Mouse (Mus musculus): ENCODE results near the gene Ctsf. TPM values are rescaled to one million over a fixed set of nuclear protein-coding genes. Genes with fewer than 3 reads are reported as not detected.
"Not testable (repeated sequence)": the region's sequence is repeated elsewhere in the genome, so short reads cannot be mapped to it uniquely, and the experiment has no call there.

Gene Ctsf
- total and polyA plus RNA-seq, 3 experiments, result 214 to 1,208 (median 421) TPM

DNA sequence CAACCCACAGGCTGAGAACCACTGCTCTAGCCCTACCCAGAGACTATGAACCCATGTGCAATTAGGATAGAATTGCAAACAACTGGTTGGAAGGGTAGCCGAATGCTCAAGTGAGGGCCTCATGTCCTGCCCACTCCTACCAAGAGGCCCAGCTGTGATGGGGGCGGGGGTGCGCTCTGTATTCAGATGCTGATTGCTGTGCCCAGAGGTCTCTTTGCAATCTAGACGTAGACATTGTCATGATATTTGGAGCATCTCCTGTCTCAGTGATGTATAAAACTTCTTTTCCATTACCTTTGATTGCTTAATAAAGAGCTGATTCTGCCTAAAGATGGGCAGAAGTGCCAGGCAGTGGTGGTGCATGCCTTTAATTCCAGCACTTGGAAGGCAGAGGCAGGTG, 5.1 kb upstream of the Ctsf start:
- no peak for DNase-seq

DNA sequence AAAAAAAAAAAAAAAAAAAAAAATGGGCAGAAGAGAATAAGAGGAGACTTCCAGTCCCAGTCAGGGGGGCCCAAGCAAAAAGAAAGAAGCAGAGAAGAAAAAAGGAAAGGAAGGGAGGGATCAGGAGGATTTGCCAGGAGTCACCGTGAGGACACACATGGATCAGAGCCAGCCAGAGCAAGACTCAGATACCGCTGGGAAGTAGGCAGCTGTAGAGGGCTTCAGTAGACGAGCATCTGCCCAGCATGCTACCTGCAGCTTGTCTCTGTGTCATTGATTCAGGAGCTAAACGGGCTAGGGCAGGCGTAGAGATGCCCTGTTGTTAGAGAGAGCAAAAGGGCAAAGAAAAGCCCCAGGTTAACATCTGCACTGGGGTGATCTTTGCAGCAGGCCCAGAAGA, 4.6 kb upstream of the Ctsf start:
- no peak for DNase-seq

DNA sequence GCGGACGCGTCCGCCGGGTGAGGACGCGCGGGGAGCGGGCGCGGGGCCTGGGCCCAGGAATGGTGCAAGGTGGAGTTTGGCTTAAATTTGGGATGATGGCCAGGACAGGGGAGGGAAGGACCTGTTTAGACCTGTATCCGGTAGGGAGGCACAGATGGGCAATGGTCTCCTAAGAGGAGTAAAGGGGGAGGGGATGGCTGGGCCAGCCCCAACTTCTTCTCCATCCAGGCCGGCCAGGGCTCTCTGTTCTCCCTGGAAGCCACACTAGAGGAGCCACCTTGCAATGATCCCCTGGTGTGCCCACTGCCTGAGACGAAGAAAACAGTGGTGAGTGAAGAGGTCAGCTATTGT, 515 bp downstream of the Ctsf start:
- DNase-seq, result no peak

DNA sequence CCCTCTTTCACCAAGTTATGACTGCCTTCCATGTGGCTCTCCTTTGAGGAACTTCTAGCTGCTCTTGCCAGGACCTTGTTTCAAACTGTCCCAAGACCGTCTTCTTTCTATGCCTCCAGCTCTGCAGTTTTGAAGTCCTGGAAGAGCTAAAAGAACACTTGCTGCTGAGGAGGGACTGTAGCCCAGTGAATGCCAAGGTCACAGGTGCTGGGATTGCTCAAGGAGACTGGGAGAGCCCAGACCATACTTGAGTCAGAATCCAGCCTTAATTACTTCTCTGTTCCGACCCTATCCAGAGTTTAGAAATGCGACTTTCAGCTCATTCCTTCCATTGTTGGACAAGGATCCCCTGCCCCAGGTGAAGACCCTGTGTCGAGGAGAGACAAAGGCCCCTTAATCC, 1.0 kb downstream of the Ctsf start:
- DNase-seq, result peak; percentile 76

DNA sequence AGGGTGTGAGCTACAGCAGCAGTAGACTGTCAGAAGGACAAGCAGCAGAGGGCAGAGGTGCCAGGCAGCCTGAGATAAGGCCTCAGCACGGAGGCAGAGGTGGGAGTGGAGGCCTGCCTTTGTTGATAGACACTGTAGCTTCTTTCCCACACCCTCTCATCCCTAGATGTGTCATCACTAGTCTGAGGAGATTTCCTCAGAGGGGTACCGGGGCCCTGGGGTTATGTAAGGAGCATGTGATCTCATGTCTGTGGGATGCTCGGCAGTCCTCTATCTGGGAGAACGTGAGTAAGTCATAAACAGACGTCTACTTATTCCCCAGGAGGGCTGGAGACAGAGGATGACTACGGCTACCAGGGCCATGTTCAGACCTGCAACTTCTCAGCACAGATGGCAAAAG, 4.2 kb downstream of the Ctsf start:
- DNase-seq, result no peak

DNA sequence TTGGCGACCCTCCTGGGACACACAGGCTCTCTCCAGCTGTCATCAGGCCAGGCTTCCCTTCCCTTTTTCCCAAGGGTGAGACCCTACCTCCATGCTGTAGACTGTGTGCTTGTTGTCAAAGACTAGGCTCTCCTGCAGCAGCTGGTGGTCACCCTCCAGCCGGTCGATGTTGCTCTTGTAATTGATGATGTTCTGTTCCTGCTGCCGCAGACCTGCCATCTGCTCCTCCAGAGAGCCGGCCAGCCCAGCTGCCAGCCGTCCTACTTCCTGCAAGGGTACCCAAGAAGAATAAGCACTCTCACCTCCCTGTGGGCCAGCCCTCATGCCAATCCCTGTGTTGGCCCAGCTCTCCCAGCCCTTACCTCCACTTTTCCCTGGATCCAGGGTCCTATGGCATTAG, 8.1 kb downstream of the Ctsf start:
- no peak for DNase-seq

DNA sequence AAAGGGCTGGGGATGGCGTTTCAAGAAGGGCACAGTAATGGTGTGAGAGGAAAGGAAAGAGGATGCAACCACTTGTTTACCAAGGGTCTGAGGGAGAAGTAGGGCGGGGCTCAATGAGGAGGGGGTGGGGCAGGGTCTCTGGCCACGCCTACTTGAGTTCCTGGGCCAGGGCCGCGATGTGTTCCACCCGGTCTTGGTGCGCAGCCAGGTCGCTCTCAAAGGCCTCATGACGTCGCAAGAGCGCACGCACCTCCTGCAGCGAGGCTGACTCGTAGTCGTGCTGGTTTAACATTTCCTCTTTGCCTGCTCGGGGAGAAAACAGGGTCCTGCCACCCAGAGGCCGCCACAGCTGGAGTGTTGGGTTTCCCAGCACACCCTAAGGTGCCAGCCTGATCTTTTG, 10.2 kb downstream of the Ctsf start:
- peak; percentile 39 for DNase-seq

DNA sequence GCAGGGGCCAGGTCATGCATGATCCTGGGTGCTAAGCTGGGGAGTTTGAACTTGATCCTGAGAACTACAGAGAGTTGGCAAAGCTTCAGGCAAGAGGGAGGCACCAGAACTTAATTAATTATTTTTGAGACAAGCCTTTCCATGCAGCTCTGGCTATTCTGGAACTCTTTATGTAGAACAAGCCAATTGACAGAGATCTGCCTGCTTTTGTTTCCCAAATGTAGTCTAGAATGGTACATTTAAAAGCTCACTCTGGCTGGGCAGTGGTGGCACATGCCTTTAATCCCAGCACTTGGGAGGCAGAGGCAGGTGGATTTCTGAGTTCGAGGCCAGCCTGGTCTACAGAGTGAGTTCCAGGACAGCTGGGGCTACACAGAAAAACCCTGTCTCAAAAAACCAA, 19.7 kb downstream of the Ctsf start:
- not testable (repeated sequence) for DNase-seq

DNA sequence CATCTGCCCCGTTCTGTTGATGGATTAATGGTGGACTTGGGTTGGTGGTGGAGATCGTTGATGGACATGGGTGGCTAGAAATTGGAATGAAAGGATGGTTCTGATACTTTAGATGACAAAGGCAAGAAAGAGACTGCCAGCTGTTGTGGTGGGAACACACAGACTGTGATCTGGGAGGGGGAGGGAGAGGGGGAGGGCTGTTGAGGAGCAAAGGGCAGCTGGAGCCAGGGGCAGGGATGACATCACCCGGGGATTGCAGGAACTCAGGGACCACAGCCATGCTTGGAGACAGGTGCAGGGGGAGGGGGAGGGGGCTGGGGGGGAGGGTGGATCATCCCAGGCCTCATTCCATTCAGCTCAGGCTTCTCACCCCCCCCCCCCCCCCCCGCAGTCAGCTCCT, 21.3 kb downstream of the Ctsf start:
- no peak for DNase-seq

DNA sequence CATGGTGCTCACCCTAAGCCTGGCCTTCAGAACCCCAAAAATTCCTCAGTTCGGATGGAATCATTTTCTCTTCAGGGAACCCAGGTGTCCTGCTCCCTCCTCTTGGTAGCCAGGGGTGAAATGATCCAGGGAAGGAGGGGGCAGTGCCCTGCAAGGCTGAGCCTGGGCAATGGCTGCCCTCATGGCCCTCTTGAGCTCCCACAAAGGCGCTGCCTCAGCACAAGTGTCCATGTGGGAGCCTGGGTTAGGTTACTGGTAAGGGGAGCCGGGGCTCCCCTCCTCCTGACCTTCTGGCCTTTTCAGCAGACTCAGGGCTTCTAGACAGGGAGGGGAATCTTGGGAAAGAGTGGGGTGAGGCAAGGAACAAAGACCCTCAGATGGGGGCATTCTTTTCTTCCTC, 21.8 kb downstream of the Ctsf start:
- no peak for DNase-seq

DNA sequence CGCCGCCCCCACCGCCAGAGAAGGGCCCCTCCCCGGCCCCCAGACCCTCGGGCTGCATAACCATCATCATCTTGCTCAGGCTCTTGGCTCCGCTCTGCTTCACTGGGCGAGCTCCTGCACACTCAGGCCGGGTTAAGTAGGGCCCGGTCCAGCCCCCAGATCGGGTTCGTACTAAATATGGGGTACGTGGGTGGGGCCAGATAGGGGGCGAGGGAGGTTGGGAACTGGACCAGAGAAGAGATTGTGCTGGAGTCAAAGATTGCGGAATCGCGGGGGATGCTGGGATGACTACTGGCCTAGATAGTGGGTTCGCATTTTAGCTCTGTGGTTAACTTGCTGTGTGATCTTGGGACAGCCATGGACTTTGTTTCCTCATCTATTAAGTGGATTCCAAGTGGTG, 22.9 kb downstream of the Ctsf start, which contains the start of gene Actn3:
Gene Actn3 (minus strand): TSS at position 125 of the 400 bp plus-strand sequence.
- DNase-seq, result no peak

DNA sequence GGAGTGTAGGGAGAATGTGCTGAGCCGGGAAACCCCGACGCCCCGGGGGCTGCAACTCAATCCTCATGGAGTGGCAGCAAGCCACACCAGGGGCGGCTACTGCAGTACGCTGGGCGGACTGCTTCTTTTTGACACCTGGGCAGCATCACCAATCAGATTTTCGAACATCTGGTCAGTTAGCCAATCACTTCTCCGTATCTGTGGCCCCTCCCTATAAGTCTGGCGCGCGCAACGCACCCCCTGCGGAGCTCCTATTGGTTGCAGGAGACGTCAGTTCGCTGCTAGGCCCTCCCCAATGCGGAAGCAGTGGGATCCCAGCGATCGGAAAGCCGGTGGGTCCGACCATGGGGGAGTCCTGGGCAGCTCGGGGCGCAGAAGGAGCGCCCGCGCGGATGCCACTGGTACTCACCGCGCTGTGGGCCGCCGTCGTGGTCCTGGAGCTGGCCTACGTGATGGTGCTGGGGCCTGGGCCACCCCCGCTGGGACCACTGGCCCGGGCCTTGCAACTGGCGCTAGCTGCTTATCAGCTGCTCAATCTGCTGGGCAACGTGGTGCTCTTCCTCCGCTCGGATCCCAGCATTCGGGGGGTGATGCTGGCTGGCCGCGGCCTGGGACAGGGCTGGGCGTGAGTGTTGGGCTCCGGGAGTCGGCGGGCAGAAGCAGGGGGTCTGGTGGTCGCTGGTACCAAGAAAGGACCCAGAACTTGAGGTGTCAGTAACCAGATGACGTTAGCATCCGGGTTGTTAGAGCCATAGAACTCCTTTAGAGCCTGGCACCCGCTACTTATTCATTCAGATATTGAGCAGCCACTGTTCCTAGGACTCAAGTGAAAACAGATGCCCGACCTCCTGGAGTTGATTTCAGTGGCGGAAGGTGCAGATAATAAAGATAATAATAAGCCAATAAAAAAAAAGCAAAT, 23.7 kb downstream of the Ctsf start, which contains the start of gene Zdhhc24:
Gene Zdhhc24 (plus strand): TSS at position 264 of the 919 bp plus-strand sequence.
- peak; percentile 98 for DNase-seq

DNA sequence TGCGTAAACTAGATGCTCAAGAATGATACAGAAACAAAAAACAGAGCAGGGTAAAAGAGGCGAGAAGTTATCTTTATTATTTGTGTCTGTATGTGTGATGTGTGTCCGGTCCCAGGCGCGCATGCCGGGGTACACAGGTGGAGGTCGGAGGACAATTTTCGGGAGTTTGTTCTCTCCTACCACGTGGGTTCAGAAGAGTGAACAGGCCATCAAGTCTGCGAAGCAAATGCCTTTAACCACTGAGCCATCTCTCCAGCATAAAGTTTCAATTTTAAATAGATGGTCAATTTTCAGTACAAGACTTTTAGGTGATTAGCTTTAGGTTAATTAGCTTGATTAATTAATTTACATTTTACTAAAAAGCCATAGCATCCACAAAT, 24.4 kb downstream of the Ctsf start:
- no peak for DNase-seq

DNA sequence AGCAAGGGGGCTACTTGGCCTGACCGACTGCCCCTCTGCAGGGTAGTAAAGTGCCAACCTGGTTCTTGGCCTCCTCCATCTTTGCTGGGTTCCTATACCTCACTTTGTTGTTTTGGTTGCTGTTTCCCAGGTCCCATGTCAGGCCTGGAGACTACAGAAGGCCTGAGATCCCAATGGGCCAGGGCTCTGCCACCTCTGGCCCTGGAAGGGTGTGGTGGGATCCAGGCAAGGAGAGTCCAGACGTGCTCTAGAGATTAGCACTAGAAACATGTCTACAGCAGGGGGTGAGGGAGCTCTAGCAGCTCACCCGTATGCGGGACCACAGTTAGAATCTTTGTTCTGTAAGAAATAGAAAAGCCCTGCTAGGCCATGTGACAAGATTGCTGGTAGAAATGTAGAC, 29.0 kb downstream of the Ctsf start:
- no peak for DNase-seq

DNA sequence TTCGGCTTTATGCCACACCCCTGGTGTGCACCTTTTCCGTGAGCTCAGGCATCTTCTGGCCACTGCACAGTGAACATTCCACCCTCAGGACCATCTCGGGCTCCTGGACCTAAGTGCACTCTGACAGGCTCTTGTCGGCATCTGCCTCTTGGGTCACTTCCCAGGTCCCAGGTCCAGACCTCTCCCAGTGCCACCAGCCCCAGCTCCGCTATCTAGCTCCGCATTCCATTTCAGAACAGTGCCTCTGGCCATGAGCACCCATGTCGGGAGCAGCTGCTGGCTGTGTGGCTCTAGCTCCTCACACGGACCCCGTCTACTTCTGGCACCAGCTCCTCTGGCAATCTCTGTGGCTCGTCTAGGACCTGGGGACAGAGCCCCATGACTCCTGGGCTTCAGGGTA, 34.9 kb downstream of the Ctsf start:
- DNase-seq, result no peak

DNA sequence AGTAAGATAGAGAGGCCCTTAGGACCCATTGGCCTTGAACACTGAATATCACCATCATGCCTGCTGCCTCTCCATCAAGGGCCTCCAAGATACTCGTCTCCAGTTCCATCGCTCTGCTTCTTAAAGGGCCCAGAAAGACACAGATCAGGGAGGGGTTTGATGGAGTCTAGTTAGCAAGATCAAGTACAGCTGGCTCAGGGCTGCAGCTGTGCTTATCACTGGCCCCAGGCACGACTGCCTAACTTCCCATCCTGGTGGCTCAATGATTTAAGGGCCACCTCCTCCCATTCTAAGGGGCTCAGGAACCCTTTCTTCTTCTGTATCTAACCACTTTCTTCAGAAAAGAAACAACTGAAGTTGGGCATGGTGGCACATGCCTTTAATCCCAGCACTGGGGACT, 36.9 kb downstream of the Ctsf start:
- DNase-seq, result no peak

DNA sequence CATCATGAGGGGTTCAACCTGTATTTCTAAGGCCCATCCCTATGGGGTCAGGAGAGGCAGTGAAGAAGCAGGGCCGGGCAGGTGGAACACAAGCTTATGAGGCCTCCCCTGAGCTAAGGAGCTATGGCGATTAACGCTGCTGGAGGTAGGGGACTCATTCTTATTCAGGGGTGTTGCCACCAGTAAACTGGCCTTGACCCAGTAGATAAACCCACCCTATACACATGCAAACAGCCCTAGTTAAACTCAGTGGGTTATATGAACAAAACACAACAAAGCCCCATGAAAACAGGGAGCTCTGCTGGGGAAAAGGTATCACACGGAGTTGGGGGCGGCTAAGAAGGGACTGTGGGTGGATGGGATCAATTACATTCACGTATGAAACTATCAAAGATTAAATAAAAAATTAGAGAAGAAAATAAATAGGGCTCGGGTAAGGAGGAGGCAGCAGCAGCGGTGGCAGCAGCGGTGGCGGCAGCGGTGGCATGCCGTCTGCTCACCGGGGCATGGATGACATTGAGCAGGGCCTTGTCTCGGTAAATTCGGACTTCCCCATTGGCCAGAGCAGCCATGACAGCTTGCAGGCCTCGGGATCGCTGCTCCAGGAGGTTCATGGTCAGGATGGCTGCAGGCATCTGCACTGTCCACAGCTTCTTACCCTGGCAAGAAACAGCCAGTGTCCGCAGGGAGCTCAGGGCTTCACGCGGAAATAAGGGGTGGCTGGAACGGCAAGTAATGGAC, 42.0 kb downstream of the Ctsf start:
- no peak for DNase-seq

DNA sequence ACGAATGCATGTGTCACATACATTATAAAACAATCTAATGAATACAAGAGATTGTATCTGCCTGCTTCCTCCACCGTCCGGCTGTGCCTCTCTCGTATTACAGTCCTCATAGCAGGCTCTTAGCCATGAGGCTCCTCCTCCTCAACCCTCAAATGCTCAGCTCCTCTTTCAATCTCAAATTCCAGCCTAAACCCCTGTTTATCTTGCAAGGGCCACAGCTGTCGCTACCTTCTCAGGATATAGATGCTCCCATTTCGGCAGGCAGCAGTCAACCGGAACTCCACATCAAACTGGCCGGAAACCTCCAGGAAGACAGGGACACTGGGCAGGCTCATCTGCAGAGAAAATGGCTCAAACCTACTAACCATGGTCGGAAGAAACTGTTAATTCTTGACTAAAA, 44.0 kb downstream of the Ctsf start:
- DNase-seq, result no peak

DNA sequence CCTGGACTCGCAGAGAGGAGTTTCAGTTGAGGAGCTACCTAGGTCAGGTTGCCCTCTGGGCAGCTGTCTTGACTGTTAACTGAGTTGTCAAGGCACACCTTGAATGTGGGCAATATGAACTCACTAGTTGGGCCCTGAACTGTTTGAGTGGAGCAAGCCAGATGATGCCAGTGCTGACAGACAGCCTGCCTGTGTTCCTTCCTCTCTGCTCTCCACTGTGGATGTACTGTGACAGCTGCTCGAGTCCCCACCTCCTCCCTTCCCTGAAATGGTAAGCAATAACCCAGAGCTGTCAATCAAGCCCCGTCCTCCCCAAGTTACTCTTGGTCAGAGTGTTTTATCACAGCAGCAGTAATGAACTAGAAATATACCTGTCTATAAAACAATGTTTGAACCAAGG, 45.0 kb downstream of the Ctsf start:
- DNase-seq, result no peak

DNA sequence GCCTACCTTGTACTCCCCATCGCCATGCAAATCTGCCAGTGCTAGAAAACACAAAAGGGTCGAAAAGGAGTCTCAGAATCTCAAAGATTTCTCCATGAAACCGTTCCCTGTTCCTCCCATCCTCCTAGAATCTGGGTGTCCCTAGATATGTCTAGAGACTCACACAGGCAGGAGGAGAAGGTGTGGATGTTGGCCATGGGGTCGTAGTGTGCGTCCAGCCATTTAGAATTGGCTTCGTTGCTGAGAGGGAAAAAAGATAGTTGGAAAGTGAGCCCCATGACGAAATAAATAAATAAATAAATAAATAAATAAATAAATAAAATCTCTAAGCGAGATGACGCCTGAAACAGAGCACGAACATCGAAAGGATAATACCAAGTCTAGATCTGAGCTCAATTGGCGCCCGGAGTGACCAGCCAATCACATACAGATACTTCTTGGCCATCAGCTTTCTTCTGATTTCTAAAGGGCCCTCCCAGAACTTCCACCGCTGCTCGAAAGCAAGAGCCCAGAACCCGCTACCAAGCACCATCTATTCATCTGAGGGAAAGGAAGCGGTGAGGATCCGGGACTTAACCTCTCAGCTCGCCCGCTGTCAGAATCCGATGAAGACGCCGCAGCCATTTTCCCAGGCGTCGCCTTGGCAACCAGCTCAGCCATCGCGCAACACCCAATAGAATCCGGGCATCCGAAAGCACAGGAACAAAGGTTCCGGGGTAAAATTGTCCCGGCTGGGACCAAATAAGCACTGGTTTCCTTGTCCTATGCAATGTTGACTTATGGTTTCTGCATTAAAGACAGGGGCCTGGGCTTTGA, 51.3 kb downstream of the Ctsf start, which contains the start of gene Bbs1:
Gene Bbs1 (minus strand): TSS at position 650 of the 816 bp plus-strand sequence.
- peak; percentile 82 for DNase-seq

DNA sequence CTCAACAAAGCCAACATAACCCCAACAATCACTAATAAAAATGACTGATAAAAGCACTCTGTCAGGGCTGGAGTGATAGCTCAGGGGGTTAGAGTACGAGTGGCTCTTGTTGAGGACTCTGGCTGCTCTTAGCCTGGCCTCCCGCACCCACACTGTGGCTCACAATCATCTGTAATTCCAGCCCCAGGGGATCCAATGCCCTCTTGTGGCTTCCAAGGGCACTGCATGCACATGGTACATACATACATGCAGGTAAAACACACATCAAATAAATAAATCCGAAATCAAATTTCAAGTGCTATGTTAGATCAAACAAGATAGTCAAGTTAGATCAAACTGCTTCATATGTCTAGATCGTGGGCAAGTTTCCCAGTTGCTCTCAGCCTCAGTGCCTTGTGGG, 53.2 kb downstream of the Ctsf start:
- no peak for DNase-seq

DNA sequence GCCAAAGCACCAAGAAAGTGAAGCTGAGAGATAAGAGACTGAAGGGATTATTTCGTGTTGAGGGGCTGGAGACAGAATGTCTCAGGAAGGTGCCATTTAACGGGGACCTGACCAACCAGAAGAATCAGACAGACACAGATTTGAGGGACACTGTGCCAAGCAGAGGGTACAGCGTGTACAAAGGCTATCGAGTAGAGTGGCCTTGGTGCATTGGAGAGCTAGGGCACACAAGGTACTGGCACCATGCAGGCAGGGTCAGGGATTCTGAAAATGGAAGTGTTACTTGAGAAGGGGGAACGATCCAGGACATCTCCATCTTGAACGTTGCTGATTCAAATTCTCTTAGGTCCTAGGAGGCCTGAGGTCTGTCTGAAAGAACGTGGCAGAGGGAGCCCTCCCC, 54.4 kb downstream of the Ctsf start:
- no peak for DNase-seq
